Mouse (Mus musculus): ENCODE measurements around the gene Clca2.
A peak's percentile ranks its signal among the peaks of the same experiment; 100 is the strongest.

The Clca2 gene

GRCm38 (mm10) chr3:145099291-145099690 is at the start of gene Clca2:
Gene Clca2, minus strand, starts transcription at chr3:145099443.
- no peak for DNase-seq (ENCODE audit: low spot score in 2 of 2)

- DNase-seq (ENCODE audit: low spot score in 2 of 2) = no peak
Measured at GRCm38 (mm10) chr3:145147952-145148351, 48.7 kb upstream of the Clca2 start.

DNA sequence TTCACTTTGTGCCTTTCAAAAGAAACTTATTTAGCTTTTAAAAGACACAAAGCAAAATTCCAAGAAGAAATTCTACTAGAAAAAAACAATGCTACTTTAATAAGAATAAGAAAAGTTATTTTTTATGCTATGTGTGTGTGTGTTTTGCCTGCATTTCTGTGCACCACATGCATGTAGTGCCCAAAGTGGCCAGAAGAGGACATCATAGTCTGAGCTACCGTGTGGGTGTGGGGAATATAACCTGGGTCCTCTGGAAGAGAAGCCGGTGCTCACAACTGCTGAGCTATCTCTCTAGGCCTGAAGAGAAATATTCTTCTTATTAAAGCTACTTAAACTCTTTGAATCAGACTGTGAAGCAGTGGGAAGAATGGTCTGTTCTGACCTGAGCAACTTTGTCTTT is 48.2 kb upstream of the Clca2 start:
- no peak for DNase-seq (ENCODE audit: low spot score in 2 of 2)

DNA sequence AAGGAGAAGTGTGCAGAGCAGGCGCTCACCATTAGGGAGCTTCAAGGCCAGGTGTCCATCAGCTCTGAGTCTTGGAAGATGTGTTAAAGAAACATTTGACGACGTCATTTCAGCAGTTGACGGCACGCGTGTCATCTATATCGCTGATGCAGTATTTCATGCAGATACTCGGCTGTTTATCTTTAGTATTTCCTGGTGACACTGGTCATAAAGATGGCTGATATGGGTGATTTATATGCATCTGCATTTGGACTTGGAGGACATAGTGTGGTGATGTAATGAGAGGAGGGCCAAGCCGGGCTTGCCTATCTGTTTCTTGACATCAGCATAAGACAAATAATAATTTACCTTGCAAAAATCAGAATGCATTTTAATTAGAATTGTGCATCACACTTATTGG is 47.6 kb upstream of the Clca2 start:
- DNase-seq (ENCODE audit: low spot score in 2 of 2) = no peak

DNA sequence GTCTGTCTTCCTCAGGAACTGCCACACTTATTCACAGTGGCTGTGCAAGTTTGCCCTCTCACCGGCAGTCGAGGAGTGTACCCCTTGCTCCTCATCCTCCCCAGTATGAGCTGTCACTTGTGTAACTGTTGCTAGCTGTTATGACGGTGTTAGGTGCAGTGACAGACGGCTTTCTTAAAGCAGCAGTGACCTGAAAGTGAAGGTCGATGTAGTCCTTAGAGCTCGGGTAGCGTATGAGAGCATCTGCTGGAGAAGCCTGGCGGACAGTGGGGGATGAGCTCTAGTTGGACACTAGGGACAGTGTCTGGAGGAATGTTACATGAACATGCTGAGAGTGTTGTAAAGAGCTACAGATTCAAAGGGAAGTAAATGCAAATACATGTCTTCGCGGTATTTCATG is 44.6 kb upstream of the Clca2 start:
- DNase-seq (ENCODE audit: low spot score in 2 of 2) = no peak

DNA sequence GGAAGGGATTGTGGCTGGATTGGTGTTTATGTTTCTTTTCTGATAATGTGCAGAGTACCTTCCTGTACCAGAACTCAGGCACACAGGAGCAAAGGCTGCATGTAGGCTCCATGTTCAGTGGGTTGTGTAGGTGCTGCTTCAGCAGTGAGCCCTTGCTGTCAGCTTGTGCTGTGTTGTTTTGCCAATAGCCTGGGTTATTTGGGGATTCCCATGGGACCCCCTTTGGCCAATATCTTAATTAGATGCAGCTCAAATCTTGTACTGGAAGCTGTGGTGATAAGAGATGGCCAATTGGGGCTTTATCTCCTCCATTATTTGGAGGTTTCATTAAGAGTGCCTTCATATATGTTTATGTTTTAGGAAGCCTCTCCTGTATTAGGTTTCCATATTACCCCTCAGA is 43.7 kb upstream of the Clca2 start:
- no peak for DNase-seq (ENCODE audit: low spot score in 2 of 2)

DNA sequence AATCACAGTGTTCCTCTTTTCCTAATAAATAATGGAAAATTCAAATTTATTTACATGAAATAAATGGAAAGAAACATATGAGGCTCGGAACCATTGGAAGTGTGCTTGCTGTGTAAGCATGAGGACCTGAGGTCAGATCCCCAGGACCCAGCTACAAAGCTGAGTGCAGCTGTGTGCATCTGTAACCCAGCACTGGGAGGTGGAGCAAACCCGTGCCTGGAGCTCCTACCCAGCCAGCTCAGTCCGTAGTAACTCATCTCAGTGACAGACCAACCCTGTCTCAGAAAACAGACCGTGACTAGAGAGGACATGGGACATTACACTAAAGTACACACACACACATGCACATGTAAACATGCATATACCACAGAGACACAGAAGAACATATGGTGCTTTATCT is 41.0 kb upstream of the Clca2 start:
- DNase-seq (ENCODE audit: low spot score in 2 of 2) = no peak

GRCm38 (mm10) chr3:145131210-145131868 is 32.1 kb upstream of the Clca2 start:
- DNase-seq (ENCODE audit: low spot score in 2 of 2) = peak in 1 of 2 experiments; percentile 57

DNA sequence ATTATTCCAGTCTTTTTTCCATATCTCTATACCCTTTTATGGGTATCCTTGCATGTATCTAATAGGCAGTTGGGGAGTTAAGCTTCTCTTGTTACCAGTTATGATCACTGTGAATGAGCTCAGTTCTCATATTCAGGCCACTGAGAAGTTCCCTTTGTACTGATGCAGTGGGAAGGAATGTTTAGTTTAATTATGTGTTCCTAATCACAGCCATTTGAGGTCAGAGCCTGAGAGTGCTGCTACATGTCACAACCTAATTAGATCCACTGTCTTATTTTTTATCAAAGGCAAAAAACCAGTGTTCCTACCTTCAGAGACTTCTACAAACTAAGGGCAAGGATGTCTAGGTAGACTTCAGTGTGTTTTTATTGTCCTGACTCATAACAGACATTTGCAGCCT is 30.1 kb upstream of the Clca2 start:
- DNase-seq (ENCODE audit: low spot score in 2 of 2) = no peak

GRCm38 (mm10) chr3:145126618-145127017 is 27.4 kb upstream of the Clca2 start:
- no peak for DNase-seq (ENCODE audit: low spot score in 2 of 2)

DNA sequence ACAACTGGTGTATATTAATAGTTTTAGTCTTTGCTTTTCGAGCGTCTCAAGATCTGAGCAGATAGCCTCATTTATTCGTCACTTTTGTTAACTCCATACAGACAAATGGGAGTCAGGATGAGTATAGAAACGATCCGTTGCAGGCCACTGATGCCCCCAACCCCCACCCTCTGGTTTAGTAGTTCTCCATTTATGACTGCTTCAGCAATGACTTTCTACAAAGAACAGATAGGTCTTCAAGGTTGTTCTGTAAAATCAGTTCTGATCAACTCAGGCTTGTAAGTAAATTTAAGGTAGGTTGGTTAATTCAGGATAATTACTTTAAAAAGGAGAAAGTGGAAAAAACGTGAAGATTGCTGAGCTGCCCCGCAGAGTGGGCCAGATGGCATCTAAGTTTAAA is 20.2 kb upstream of the Clca2 start:
- no peak for DNase-seq (ENCODE audit: low spot score in 2 of 2)

GRCm38 (mm10) chr3:145119002-145119358 is 19.7 kb upstream of the Clca2 start:
- no peak for DNase-seq (ENCODE audit: low spot score in 2 of 2)

DNA sequence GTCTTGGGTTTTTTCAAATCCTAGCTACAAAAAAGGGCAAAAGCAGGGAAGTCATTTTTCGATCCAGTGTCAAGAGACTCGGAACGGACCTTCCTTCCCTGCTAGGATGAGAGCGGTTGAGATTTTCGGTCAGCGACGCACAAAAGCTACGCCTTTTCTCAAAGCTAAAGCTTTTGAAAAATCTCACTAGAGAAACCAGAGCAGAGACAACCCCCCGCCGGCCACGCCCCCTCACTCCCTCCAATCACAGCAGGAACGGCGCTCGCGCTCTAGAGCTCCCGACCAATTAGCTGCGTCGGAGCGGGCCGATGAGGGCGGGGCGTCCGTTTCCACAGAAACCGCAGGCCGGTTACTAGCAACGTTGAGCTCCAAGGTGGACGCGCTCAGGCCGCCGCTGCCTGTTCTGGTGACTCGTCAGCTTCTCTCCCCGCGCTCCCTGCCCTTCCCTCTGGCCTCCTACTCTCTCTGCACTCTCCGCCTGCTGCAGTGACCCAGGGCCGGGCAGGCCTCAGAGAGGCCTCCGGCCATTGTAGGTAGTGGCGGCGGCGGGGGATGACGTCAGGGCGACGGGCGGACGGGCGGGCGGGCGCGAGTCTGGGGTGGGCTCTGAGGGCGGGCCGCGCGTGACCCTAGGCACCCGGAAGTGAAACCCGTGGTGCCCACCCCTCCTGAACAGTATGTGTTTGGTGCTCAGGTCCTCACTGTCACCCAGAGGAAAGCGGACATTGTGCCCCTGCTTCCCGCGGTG is 19.2 kb upstream of the Clca2 start, which contains the start of gene Odf2l:
Gene Odf2l, plus strand, starts transcription at position 335 of the 748 bp plus-strand sequence.
- DNase-seq (ENCODE audit: low spot score in 2 of 2) = peak; percentile 95 to 99

GRCm38 (mm10) chr3:145117637-145118036 is 18.4 kb upstream of the Clca2 start:
- DNase-seq (ENCODE audit: low spot score in 2 of 2) = no peak

DNA sequence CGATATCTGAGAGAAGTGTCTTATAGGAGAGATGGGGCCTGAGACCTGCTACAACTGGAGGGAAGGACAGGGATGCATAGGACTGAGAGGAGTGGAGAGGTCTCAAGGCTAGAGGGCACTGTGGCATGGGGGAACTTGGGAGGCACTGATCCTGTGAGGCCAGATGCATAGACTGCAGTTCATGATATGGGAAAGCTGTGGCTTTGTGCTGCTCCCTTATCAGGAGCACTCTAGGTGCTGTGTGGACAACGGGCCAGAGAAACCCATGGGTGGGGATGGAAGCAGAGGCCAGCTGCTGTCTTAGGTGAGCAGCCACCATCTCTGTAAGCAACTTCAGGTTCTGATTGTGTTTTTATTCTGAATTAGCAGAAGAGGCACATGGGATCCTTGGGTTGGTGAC is 15.9 kb upstream of the Clca2 start:
- DNase-seq (ENCODE audit: low spot score in 2 of 2) = no peak

- DNase-seq (ENCODE audit: low spot score in 2 of 2) = no peak
Measured at GRCm38 (mm10) chr3:145105773-145106504, 6.7 kb upstream of the Clca2 start.

- no peak for DNase-seq (ENCODE audit: low spot score in 2 of 2)
Measured at GRCm38 (mm10) chr3:145105076-145105772, 6.0 kb upstream of the Clca2 start.

GRCm38 (mm10) chr3:145103770-145104169 is 4.5 kb upstream of the Clca2 start:
- DNase-seq (ENCODE audit: low spot score in 2 of 2) = no peak

- DNase-seq (ENCODE audit: low spot score in 2 of 2) = no peak
Measured at GRCm38 (mm10) chr3:145103321-145103720, 4.1 kb upstream of the Clca2 start.

GRCm38 (mm10) chr3:145101891-145102555 is 2.8 kb upstream of the Clca2 start:
- DNase-seq (ENCODE audit: low spot score in 2 of 2) = no peak

DNA sequence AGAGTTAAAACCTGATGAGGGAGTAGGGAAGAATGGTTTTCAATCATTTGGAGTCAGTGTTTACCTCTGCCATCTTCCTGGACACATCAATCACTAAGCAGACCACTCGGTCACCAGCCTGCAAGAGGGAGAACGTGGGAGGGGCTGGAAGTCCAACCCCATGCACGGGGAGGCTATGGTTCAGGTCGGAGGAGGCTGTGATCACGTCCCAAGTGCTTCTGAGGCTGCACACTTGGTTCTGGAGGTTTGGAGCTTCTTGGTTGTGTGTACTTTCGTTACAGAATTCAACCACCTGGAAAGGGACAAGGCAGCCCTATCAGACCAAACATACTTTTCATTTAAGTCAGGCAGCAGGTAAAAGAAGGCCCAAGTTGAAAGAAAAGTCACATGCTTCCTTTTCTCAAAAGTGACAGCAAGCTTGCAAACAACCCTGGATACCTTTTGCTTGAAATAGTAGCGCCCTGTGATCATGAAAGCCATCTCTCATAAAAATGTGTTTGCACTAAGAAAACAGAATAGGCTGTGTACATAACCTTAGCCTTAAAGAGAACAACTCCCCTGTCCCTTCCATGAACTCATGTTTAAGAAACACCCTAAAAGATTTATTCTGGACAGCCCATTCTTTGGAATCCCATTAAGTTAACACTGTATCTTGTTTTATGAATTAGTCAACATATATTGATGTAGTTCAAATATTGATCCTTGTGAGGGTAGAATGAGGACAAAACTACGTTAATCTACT is 11.2 kb downstream of the Clca2 start:
- DNase-seq (ENCODE audit: low spot score in 2 of 2) = no peak
